Mouse (Mus musculus) embryo, embryonic 11 days (tissue): ENCODE measurements around the gene Gga1.
"Not testable (repeated sequence)": the region's sequence is repeated elsewhere in the genome, so short reads cannot be mapped to it uniquely, and the experiment has no call there.

Experiments
- DNase-seq: peaks from one replicate; pipeline ENCODE4 v3.0.0-alpha.2; 2015

Gene Gga1

GRCm38 (mm10) chr15:78845867-78846266 is 31.1 kb upstream of the Gga1 start:
- DNase-seq = no peak

GRCm38 (mm10) chr15:78846352-78846751 is 30.6 kb upstream of the Gga1 start:
- no peak for DNase-seq

GRCm38 (mm10) chr15:78846805-78847204 is 30.2 kb upstream of the Gga1 start:
- DNase-seq = not testable (repeated sequence)

GRCm38 (mm10) chr15:78848467-78848866 is 28.5 kb upstream of the Gga1 start:
- peak; percentile 81 for DNase-seq

- DNase-seq = no peak
Measured at GRCm38 (mm10) chr15:78849485-78849884, 27.5 kb upstream of the Gga1 start.

- no peak for DNase-seq
Measured at GRCm38 (mm10) chr15:78850059-78850824, 26.7 kb upstream of the Gga1 start.

- DNase-seq = no peak
Measured at GRCm38 (mm10) chr15:78850944-78851343, 26.0 kb upstream of the Gga1 start.

- peak; percentile 89 for DNase-seq
Measured at GRCm38 (mm10) chr15:78851505-78852153, 25.4 kb upstream of the Gga1 start.

- DNase-seq = no peak
Measured at GRCm38 (mm10) chr15:78855303-78855965, 21.6 kb upstream of the Gga1 start, which contains the start of gene Lgals2. Gene Lgals2, minus strand, starts transcription at chr15:78855529.

GRCm38 (mm10) chr15:78857009-78857408 is 20.0 kb upstream of the Gga1 start:
- no peak for DNase-seq

GRCm38 (mm10) chr15:78859311-78859710 is 17.7 kb upstream of the Gga1 start:
- DNase-seq = no peak

- no peak for DNase-seq
Measured at GRCm38 (mm10) chr15:78859714-78860113, 17.3 kb upstream of the Gga1 start.

- DNase-seq = no peak
Measured at GRCm38 (mm10) chr15:78862280-78862679, 14.7 kb upstream of the Gga1 start.

- no peak for DNase-seq
Measured at GRCm38 (mm10) chr15:78863154-78863553, 13.8 kb upstream of the Gga1 start.

GRCm38 (mm10) chr15:78863852-78864253 is 13.1 kb upstream of the Gga1 start:
- DNase-seq = no peak

GRCm38 (mm10) chr15:78868398-78868797 is 8.6 kb upstream of the Gga1 start:
- DNase-seq = peak; percentile 76

- DNase-seq = no peak
Measured at GRCm38 (mm10) chr15:78868826-78869233, 8.2 kb upstream of the Gga1 start.

- DNase-seq = peak; percentile 68
Measured at GRCm38 (mm10) chr15:78869775-78870174, 7.2 kb upstream of the Gga1 start.

- no peak for DNase-seq
Measured at GRCm38 (mm10) chr15:78872021-78872608, 4.9 kb upstream of the Gga1 start.

- no peak for DNase-seq
Measured at GRCm38 (mm10) chr15:78873803-78874435, 3.1 kb upstream of the Gga1 start.

GRCm38 (mm10) chr15:78874989-78875388 is 2.0 kb upstream of the Gga1 start:
- DNase-seq = no peak

- DNase-seq = no peak
Measured at GRCm38 (mm10) chr15:78875537-78875936, 1.5 kb upstream of the Gga1 start.

- DNase-seq = peak; percentile 90
Measured at GRCm38 (mm10) chr15:78876258-78876696, 713 bp upstream of the Gga1 start.
